ENCODE assay signal across 24 mouse cellular contexts in genomic region chr1:162023681-162024270, GRCm38 (mm10). TPM values are rescaled to one million over a fixed set of nuclear protein-coding genes. Genes with fewer than 3 reads are reported as not detected.
DNase-seq lines count a peak whose midpoint lies in the region; ATAC-seq lines count a peak whose summit lies in the region.
"Had no signal": no experiment of that assay in that cellular context is flagged by ENCODE, and none has a peak within 500 bp of the region (broad histone marks: within the 10 kb centered on the region; RNA-seq: fewer than 3 reads in every experiment).

No protein-coding gene starts in this region.

- H3K36me3 ChIP-seq in intestine, embryonic 14.5 days (ENCODE audit: control insufficient read depth, insufficient read depth, low read length) = no peaks in the 10 kb centered on the region
- no peaks in the 10 kb centered on the region for H3K36me3 ChIP-seq in intestine, embryonic 16.5 days (ENCODE audit: control insufficient read depth, insufficient read depth, low read length)
- H3K36me3 ChIP-seq in embryonic facial prominence, embryonic 11.5 days (replicated peaks; ENCODE audit: control insufficient read depth, insufficient read depth, low read depth, low read length) = no peaks in the 10 kb centered on the region
- H3K36me3 ChIP-seq in limb, embryonic 11.5 days (ENCODE audit: control insufficient read depth, insufficient read depth, low read length) = no peaks in the 10 kb centered on the region
- H3K36me3 ChIP-seq: heart, embryonic 12.5 days; hindbrain, embryonic 15.5 days; liver, embryonic 13.5 days had no signal

- ATAC-seq in intestine, embryonic 14.5 days (replicated peaks; ENCODE audit: low FRiP score, low TSS enrichment, low read depth) = no peak
- ATAC-seq in intestine, embryonic 16.5 days = no peak
- no peak for ATAC-seq in embryonic facial prominence, embryonic 11.5 days (replicated peaks; ENCODE audit: insufficient number of reproducible peaks, low FRiP score, low TSS enrichment, low read depth)
- no peak for ATAC-seq in limb, embryonic 11.5 days (ENCODE audit: insufficient number of reproducible peaks, low FRiP score, low TSS enrichment, low read depth)
- ATAC-seq: intestine, postnatal 0 days had no signal

- no peak overlapping the region for H3K4me3 ChIP-seq in intestine, embryonic 14.5 days (ENCODE audit: low read depth, low read length)
- no peak overlapping the region for H3K4me3 ChIP-seq in intestine, embryonic 16.5 days (ENCODE audit: low read length)
- H3K4me3 ChIP-seq in embryonic facial prominence, embryonic 11.5 days (ENCODE audit: low read depth, low read length) = no peak overlapping the region
- no peak overlapping the region for H3K4me3 ChIP-seq in limb, embryonic 11.5 days (ENCODE audit: low read depth, low read length)
- H3K4me3 ChIP-seq: gastrocnemius, adult 2 months; heart, embryonic 12.5 days; hindbrain, embryonic 15.5 days; liver, embryonic 13.5 days had no signal

- H3K9ac ChIP-seq in intestine, embryonic 14.5 days (ENCODE audit: low read length) = no peak overlapping the region
- H3K9ac ChIP-seq in intestine, embryonic 16.5 days (ENCODE audit: low read depth, low read length) = no peak overlapping the region
- peak overlapping the region; percentile 41; the same call in 1 of the 2 replicates for H3K9ac ChIP-seq in embryonic facial prominence, embryonic 11.5 days (replicated peaks; ENCODE audit: low read length)
- no peak overlapping the region for H3K9ac ChIP-seq in limb, embryonic 11.5 days (ENCODE audit: low read length)
- H3K9ac ChIP-seq: heart, embryonic 12.5 days; hindbrain, embryonic 15.5 days; liver, embryonic 13.5 days had no signal

- H3K4me2 ChIP-seq in intestine, embryonic 14.5 days (ENCODE audit: low read length) = no peak overlapping the region
- H3K4me2 ChIP-seq in intestine, embryonic 16.5 days (ENCODE audit: low read depth, low read length) = no peak overlapping the region
- no peak overlapping the region for H3K4me2 ChIP-seq in embryonic facial prominence, embryonic 11.5 days (ENCODE audit: low read depth, low read length)
- no peak overlapping the region for H3K4me2 ChIP-seq in limb, embryonic 11.5 days (ENCODE audit: low read depth, severe bottlenecking)
- H3K4me2 ChIP-seq: heart, embryonic 12.5 days; hindbrain, embryonic 15.5 days; liver, embryonic 13.5 days had no signal

- peak; percentile 52 for DNase-seq in intestine, embryonic 14.5 days (ENCODE audit: low spot score)
- peak; percentile 36 for DNase-seq in NIH3T3 (ENCODE audit: low read depth)
- DNase-seq in embryonic facial prominence, embryonic 11.5 days (ENCODE audit: low spot score) = peak; percentile 82
- DNase-seq in limb, embryonic 11.5 days (ENCODE audit: low spot score) = peak; percentile 55
- no peak for DNase-seq in cerebellum, adult 11 months
- DNase-seq in cerebellum, adult 8-10 months = no peak
- no peak for DNase-seq in adrenal gland, postnatal 36 days
- DNase-seq: cerebellum, adult 9-11 months; gastrocnemius, adult 2 months; heart, postnatal 14 days; liver, embryonic 13.5 days; lung, postnatal 4 days; retina, postnatal 1 day; thymus, postnatal 4 days had no signal

- no peaks in the 10 kb centered on the region for H3K9me3 ChIP-seq in intestine, embryonic 14.5 days (ENCODE audit: control insufficient read depth, low read length)
- H3K9me3 ChIP-seq in intestine, embryonic 16.5 days (ENCODE audit: control insufficient read depth, low read length) = no peaks in the 10 kb centered on the region
- no peaks in the 10 kb centered on the region for H3K9me3 ChIP-seq in embryonic facial prominence, embryonic 11.5 days (replicated peaks; ENCODE audit: control insufficient read depth, low read length)
- H3K9me3 ChIP-seq in limb, embryonic 11.5 days (ENCODE audit: control insufficient read depth, low read length) = no peaks in the 10 kb centered on the region
- H3K9me3 ChIP-seq: heart, embryonic 12.5 days; hindbrain, embryonic 15.5 days; liver, embryonic 13.5 days had no signal

- 0 out of 2 replicates have a peak overlapping the region, but pooled peaks have one; percentile 29 for H3K27ac ChIP-seq in intestine, embryonic 14.5 days (ENCODE audit: low read depth)
- H3K27ac ChIP-seq in intestine, embryonic 16.5 days (ENCODE audit: low read length) = no peak overlapping the region; the same call in 1 of the 2 replicates
- peak overlapping the region; percentile 87 for H3K27ac ChIP-seq in embryonic facial prominence, embryonic 11.5 days (replicated peaks; ENCODE audit: low read depth, low read length)
- peak overlapping the region; percentile 100 for H3K27ac ChIP-seq in limb, embryonic 11.5 days (replicated peaks; ENCODE audit: low read depth, low read length)
- H3K27ac ChIP-seq: gastrocnemius, adult 2 months; hindbrain, embryonic 15.5 days; kidney, postnatal 0 days; liver, embryonic 13.5 days had no signal

- 55% methylated on average over 8 of the region's 8 CpGs for WGBS in intestine, embryonic 14.5 days
- 60% methylated on average over 8 of the region's 8 CpGs for WGBS in intestine, embryonic 16.5 days
- WGBS in embryonic facial prominence, embryonic 11.5 days = 40% methylated on average over 8 of the region's 8 CpGs
- WGBS in limb, embryonic 11.5 days = 43% methylated on average over 8 of the region's 8 CpGs

- no peaks in the 10 kb centered on the region for H3K27me3 ChIP-seq in intestine, embryonic 14.5 days (replicated peaks; ENCODE audit: control insufficient read depth, insufficient read depth, low read length)
- no peaks in the 10 kb centered on the region for H3K27me3 ChIP-seq in intestine, embryonic 16.5 days (replicated peaks; ENCODE audit: control insufficient read depth, insufficient read depth, low read length)
- no peaks in the 10 kb centered on the region for H3K27me3 ChIP-seq in embryonic facial prominence, embryonic 11.5 days (ENCODE audit: control insufficient read depth, insufficient read depth, low read length)
- H3K27me3 ChIP-seq in limb, embryonic 11.5 days (ENCODE audit: control insufficient read depth, insufficient read depth, low read length) = no peaks in the 10 kb centered on the region
- H3K27me3 ChIP-seq: heart, embryonic 12.5 days; hindbrain, embryonic 15.5 days; liver, embryonic 13.5 days had no signal

- peaks cover 24% of the 10 kb centered on the region for H3K4me1 ChIP-seq in intestine, embryonic 14.5 days (replicated peaks; ENCODE audit: control insufficient read depth, insufficient read depth, low read length)
- H3K4me1 ChIP-seq in intestine, embryonic 16.5 days (ENCODE audit: control insufficient read depth, insufficient read depth, low read length) = peaks cover 4% of the 10 kb centered on the region; the same call in 1 of the 2 replicates
- peaks cover 4% of the 10 kb centered on the region for H3K4me1 ChIP-seq in embryonic facial prominence, embryonic 11.5 days (ENCODE audit: control insufficient read depth, insufficient read depth, low read length)
- peaks cover 44% of the 10 kb centered on the region for H3K4me1 ChIP-seq in limb, embryonic 11.5 days (ENCODE audit: control insufficient read depth, insufficient read depth, low read length)
- H3K4me1 ChIP-seq: liver, embryonic 13.5 days had no signal

RNA-seq across cellular contexts. Expression of gene 4930558K02Rik, which starts 44.3 kb away (rescaled TPM):
- not detected in 2 replicates for polyA plus RNA-seq in intestine, embryonic 14.5 days (2014; fragmentation: Nextera tagmentation; extraction: Ambion mirVana)
- polyA plus RNA-seq in intestine, embryonic 16.5 days (2015; fragmentation: Nextera tagmentation; extraction: Ambion mirVana) = not detected in 2 replicates
- not detected in 2 replicates for polyA plus RNA-seq in embryonic facial prominence, embryonic 11.5 days (2014; fragmentation: Nextera tagmentation; extraction: Ambion mirVana)
- not detected in 2 replicates for polyA plus RNA-seq in limb, embryonic 11.5 days (2014; fragmentation: Nextera tagmentation; extraction: Ambion mirVana)
- total RNA-seq in adrenal gland, postnatal 36 days (2021) = not detected
- total RNA-seq: gastrocnemius, adult 2 months; granulocyte monocyte progenitor cell, adult 5-6 weeks; heart, postnatal 14 days; layer of hippocampus, postnatal 14 days; left cerebral cortex, postnatal 25 days had no signal
- polyA plus RNA-seq: C2C12; heart, embryonic 12.5 days; intestine, postnatal 0 days; kidney, postnatal 0 days; liver, embryonic 13.5 days; neural tube, embryonic 11.5 days had no signal

RNA-seq across cellular contexts. Expression of gene Pigc, which starts 54.8 kb away (rescaled TPM):
- polyA plus RNA-seq in intestine, embryonic 14.5 days (2014; fragmentation: Nextera tagmentation; extraction: Ambion mirVana) = 37.4 and 40.3 TPM in 2 replicates
- 35.3 and 35.8 TPM in 2 replicates for polyA plus RNA-seq in intestine, embryonic 16.5 days (2015; fragmentation: Nextera tagmentation; extraction: Ambion mirVana)
- 37.5 and 41.4 TPM in 2 replicates for polyA plus RNA-seq in embryonic facial prominence, embryonic 11.5 days (2014; fragmentation: Nextera tagmentation; extraction: Ambion mirVana)
- 46.6 and 49.8 TPM in 2 replicates for polyA plus RNA-seq in limb, embryonic 11.5 days (2014; fragmentation: Nextera tagmentation; extraction: Ambion mirVana)
- 10 to 100 TPM; 18.9 to 24.0 TPM for total RNA-seq in adrenal gland, postnatal 36 days (2021)

Comparison
In these comparisons a context has a peak if more than half of its experiments do, and no peak if none do; other contexts are left out.
1. DNase-seq: peak in intestine, embryonic 14.5 days (single experiment), NIH3T3 (single experiment), embryonic facial prominence, embryonic 11.5 days (single experiment) and limb, embryonic 11.5 days (single experiment); none in cerebellum, adult 11 months (single experiment), cerebellum, adult 8-10 months (single experiment) and adrenal gland, postnatal 36 days (0 of 2).